Mouse (Mus musculus): ENCODE measurements around the gene Mrpl38. TPM values are rescaled to one million over a fixed set of nuclear protein-coding genes. Genes with fewer than 3 reads are reported as not detected.
"Not testable (repeated sequence)": the region's sequence is repeated elsewhere in the genome, so short reads cannot be mapped to it uniquely, and the experiment has no call there.

The Mrpl38 gene
- total RNA-seq, 2 experiments from 2014 or later, result 49.4 to 49.9 TPM

- intact Hi-C loops (cut with DNase I), result no loop called here
- DNase-seq, result no peak
Measured at GRCm38 (mm10) chr11:116146294-116146985, 7.8 kb upstream of the Mrpl38 start.

- DNase-seq, result no peak
- intact Hi-C loops (cut with DNase I), result no loop called here
Measured at GRCm38 (mm10) chr11:116145481-116146293, 7.0 kb upstream of the Mrpl38 start.

GRCm38 (mm10) chr11:116143468-116143867 is 4.8 kb upstream of the Mrpl38 start:
- intact Hi-C loops (cut with DNase I), result no loop called here
- no peak for DNase-seq

GRCm38 (mm10) chr11:116142211-116142991 is 3.7 kb upstream of the Mrpl38 start:
- no peak for DNase-seq
- intact Hi-C loops (cut with DNase I), result no loop called here

- intact Hi-C loops (cut with DNase I), result no loop called here
Measured at GRCm38 (mm10) chr11:116138096-116138467, 586 bp downstream of the Mrpl38 start.

GRCm38 (mm10) chr11:116134171-116134570 is 4.5 kb downstream of the Mrpl38 start:
- DNase-seq, result no peak
- intact Hi-C loops (cut with DNase I), result no loop called here

More at GRCm38 (mm10) chr11:116138096-116138467, 586 bp downstream of the Mrpl38 start:
- no peak for DNase-seq

- intact Hi-C loops (cut with DNase I), result no loop called here
- DNase-seq, result no peak
Measured at GRCm38 (mm10) chr11:116133497-116133896, 5.2 kb downstream of the Mrpl38 start.

GRCm38 (mm10) chr11:116132366-116133333 is 6.0 kb downstream of the Mrpl38 start:
- no peak for DNase-seq
- intact Hi-C loops (cut with DNase I), result no loop called here

GRCm38 (mm10) chr11:116131349-116132170 is 7.1 kb downstream of the Mrpl38 start:
- intact Hi-C loops (cut with DNase I), result no loop called here
- DNase-seq, result no peak

GRCm38 (mm10) chr11:116130488-116131205 is 8.0 kb downstream of the Mrpl38 start, which contains the start of gene Trim65:
Gene Trim65 (minus strand): TSS chr11:116131128.
- DNase-seq, result peak; percentile 81 to 83
- intact Hi-C loops (cut with DNase I), result loop anchor here (1.0 kb wide), 2 partner anchors 20 to 43 kb away; no protein-coding TSS in a partner anchor

GRCm38 (mm10) chr11:116129993-116130487 is 8.6 kb downstream of the Mrpl38 start:
- no peak for DNase-seq
- intact Hi-C loops (cut with DNase I), result loop anchor here (1.0 kb wide), 2 partner anchors 20 to 43 kb away; no protein-coding TSS in a partner anchor

GRCm38 (mm10) chr11:116129091-116129790 is 9.4 kb downstream of the Mrpl38 start:
- DNase-seq, result no peak
- intact Hi-C loops (cut with DNase I), result no loop called here

GRCm38 (mm10) chr11:116127986-116128385 is 10.7 kb downstream of the Mrpl38 start:
- DNase-seq, result no peak
- intact Hi-C loops (cut with DNase I), result no loop called here

GRCm38 (mm10) chr11:116127156-116127980 is 11.3 kb downstream of the Mrpl38 start, which contains the start of gene Trim47:
Gene Trim47 (minus strand): TSS chr11:116127210.
- DNase-seq, result peak; percentile 70 to 76
- intact Hi-C loops (cut with DNase I), result no loop called here

- no peak for DNase-seq
- intact Hi-C loops (cut with DNase I), result no loop called here
Measured at GRCm38 (mm10) chr11:116126261-116126660, 12.4 kb downstream of the Mrpl38 start.

GRCm38 (mm10) chr11:116121731-116122245 is 16.9 kb downstream of the Mrpl38 start:
- intact Hi-C loops (cut with DNase I); DNase-seq: not testable (repeated sequence)
